Mouse (Mus musculus) adrenal gland, postnatal 10 days (tissue): ENCODE measurements around the gene Tmem203. TPM values are rescaled to one million over a fixed set of nuclear protein-coding genes. Genes with fewer than 3 reads are reported as not detected.
"Not testable (repeated sequence)": the region's sequence is repeated elsewhere in the genome, so short reads cannot be mapped to it uniquely, and the experiment has no call there.

Source experiments
- DNase-seq: peaks from one replicate; pipeline ENCODE4 v3.0.0; 2021; ENCODE audit warnings: mixed read lengths
- total RNA-seq, 2 experiments: library from RNA; stranded (reverse); gene quantifications; 2 replicates each; pipeline ENCODE4 v1.2.3; 2021

Gene Tmem203
- total RNA-seq, 2 experiments from 2014 or later: 27.7 to 31.0 TPM

GRCm38 (mm10) chr2:25234050-25234449, 21.2 kb upstream of the Tmem203 start, which contains the start of gene Slc34a3:
TSS of gene Slc34a3 (minus strand) at chr2:25234364.
- no peak for DNase-seq

DNA sequence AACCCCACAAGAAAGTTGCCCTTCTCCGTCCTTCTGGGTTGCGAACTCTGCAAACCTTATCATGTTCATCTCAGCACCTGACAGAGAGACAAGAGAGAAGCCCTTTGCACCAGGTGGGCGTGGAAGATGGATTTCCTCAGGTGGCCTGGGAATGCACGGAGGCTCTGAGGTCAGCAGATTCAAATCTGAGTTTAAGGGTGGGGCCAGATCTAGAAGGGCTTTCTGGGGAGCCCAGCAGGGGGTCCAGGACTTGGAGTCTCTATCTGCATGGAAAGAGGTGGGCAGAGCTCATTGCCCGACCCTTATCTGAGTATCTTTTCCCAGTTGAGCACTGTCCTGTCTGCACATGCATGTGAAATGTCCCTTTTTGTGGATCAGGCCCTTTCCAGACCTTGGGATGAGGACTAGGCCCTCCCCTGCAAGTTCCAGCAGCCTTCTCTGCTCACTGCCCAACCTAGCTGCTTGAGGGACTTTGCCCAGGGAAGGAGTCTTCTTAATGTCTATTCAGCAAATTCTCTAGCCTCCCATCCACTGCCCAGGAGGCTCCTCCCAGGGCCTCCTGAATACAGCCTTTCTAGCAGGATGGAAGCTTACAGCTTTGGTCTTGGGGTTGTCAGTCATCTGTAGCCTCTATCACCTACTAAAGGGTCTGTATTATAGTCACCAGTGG, 20.6 kb upstream of the Tmem203 start:
- no peak for DNase-seq

GRCm38 (mm10) chr2:25236614-25237013, 18.6 kb upstream of the Tmem203 start, which contains the start of gene Rnf224:
TSS of gene Rnf224 (minus strand) at chr2:25236787.
- DNase-seq: no peak

GRCm38 (mm10) chr2:25237522-25237921, 17.7 kb upstream of the Tmem203 start:
- DNase-seq: no peak

DNA sequence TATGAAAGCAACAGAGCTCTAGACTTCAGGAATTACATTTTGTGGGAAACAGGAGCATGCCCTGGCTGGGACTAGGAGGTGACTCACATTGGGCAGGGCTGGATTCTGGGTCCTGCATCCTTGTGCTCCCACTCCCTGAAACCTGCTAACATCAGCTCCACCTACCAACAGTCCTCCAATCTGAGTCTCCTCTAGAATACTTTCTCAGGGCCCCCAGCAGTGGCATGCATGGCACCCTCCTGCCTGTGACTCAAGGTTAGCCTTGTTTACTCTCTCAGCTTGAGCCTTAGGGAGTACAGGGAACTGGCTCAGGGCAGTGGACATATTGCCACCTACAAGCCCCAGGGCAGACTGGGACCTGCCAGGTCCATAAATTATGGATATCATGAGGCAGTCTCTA, 17.1 kb upstream of the Tmem203 start:
- no peak for DNase-seq

DNA sequence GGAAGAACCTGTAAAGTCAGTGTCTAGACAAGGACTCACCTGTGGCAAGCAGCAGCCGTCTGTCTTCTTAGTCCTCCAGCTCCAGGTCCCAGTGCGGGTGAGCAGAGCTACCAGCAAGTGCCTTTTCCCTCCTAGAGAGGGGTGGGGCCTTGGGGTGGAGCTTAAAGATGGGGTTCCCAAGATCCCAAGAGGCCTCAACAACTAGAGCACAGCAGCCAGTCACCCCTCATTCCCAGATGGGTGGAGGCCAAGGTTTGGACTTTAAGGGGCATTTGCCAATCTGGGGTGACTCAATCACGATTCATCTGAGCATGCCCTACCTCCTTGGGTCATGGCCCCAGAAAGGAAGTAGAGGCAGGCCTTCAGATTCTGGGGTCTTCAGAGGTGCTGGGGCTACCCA, 15.5 kb upstream of the Tmem203 start:
- no peak for DNase-seq

DNA sequence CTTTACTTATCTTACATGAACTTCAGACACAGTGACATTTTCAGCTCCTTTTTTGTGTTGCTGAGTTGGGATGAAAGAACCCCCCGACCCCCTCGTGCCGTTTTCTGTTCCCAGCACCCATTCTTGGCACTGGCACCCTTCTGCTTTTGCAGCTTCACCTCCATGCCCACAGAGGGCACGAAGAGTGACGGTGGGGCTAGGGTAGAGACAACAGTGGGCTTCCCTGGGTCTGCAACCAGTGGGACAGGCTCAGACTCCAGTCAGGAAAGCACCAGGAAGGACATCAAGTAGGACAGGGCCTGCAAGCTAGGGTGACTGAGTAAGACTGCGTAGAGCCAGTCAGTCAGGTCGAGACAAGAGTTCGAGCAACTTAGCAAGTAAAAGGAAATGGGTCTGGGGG, 14.9 kb upstream of the Tmem203 start:
- no peak for DNase-seq

- DNase-seq: peak; percentile 81
Measured at GRCm38 (mm10) chr2:25240723-25241437, 14.4 kb upstream of the Tmem203 start.

GRCm38 (mm10) chr2:25241438-25241775, 13.8 kb upstream of the Tmem203 start:
- DNase-seq: no peak

GRCm38 (mm10) chr2:25242101-25242506, 13.1 kb upstream of the Tmem203 start, which contains the start of the genes Rnf208 and Cysrt1:
TSS of gene Rnf208 (plus strand) at chr2:25242255.
TSS of gene Cysrt1 (minus strand) at chr2:25242452.
- DNase-seq: no peak

- DNase-seq: no peak
Measured at GRCm38 (mm10) chr2:25243342-25243741, 11.9 kb upstream of the Tmem203 start.

DNA sequence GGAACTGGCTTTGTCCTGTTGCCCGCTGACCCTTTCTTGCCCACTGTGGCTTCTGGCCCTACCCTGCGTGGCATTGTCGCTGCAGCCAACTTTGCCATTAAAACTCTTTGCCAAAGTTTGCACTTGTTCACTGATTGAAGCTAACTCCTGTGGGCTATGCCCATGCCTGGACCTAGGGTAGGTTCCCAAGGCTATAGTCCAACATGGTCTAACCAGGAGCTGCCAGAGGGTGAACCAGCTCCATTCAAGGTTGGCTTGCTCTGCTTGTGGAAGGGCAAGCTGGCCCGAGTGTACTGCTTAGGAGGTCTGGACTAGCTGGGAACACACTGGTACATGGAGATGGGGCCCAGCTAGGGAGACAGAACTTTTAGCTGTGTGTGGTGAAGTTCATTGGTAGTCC, 11.1 kb upstream of the Tmem203 start:
- DNase-seq: no peak

DNA sequence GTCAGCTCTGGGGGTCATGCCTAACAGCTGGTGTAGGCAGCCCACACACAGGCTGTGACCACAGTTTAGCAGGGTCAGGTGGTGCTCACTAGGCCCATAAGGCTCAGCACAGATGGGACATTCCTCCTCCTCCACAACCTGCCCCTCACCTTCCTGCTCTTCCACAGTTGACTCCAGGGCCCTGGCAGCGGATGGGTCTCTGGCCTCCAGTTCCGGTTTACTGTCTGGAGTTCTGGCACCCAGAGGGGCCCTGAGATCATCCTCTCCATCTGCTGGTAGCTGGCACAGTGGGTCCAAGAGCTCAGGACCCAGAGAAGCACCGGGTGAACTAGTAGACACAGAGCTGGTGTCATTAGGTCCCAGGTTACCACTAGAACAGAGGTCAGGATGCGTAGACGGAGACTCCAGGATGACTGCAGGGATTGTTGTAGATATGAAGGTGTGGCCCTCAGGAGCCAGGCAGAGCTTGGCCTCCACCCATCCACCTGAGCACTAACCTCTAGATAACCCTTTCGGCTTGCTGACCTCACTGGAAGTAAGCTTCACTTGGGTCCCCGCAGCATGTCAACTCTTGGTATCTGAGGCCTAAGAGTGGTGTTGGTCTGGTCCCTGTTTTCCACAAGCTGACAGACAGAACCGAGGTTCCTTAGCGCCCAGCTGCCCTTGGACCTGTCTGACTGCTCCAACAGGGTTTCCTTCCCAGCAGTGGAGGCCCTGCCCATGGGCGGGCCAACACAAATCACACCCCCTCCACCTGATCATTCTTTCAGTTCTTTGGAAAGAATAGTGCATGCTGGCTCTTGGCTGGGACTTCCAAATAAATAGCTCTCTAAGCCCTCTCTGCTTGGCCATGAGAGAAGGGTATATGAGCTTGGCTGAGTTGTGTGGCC, 8.8 kb upstream of the Tmem203 start, which contains the start of gene AL732309.1:
TSS of gene AL732309.1 (minus strand) at position 681 of the 890 bp plus-strand sequence.
- no peak for DNase-seq

DNA sequence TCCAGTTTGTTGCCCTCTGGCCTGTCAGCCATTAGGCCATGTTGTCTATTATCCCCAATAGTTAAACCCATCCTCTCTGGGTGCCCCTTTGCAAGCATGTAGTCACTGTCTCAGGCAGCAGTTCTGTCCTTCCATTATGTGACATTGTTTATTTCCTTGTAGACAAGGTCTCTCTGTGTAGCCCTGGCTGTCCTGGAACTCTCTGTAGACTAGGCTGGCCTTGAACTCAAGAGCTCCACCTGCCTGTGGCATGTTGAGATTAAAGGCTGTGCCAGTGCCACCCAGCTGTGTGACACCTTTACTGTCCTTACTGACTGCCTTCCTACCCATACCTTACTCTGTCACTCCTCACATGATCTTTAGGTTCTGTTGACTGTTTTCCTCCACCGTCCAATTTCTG, 2.9 kb upstream of the Tmem203 start:
- no peak for DNase-seq

DNA sequence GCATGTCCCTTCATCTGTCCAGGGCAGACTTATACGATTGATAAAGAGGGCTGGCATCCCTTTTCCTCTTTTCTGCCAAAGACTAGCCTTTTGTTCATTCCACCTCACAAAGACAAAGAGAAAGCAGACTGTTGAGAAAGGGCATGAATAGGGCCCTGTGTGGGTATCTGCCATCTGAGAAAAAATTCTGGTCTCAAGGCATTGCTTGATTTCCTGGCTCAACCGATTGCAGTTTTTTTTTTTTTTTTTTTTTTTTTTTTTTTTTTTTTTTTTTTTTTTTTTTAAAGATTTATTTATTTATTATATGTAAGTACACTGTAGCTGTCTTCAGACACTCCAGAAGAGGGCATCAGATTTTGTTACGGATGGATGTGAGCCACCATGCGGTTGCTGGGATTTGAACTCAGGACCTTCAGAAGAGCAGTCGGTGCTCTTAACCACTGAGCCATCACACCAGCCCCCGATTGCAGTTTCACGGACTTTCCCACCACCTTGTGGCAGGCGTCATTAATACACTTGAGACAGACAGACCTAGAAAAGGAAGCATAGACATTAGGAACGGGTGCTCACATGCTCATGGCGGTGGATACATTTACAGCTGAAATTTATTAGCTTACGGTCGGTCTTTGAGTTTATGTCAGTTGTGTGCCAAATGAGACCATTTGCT, 1.3 kb downstream of the Tmem203 start:
- DNase-seq: peak; percentile 61

- DNase-seq: not testable (repeated sequence)
Measured at GRCm38 (mm10) chr2:25257250-25257649, 2.0 kb downstream of the Tmem203 start.

DNA sequence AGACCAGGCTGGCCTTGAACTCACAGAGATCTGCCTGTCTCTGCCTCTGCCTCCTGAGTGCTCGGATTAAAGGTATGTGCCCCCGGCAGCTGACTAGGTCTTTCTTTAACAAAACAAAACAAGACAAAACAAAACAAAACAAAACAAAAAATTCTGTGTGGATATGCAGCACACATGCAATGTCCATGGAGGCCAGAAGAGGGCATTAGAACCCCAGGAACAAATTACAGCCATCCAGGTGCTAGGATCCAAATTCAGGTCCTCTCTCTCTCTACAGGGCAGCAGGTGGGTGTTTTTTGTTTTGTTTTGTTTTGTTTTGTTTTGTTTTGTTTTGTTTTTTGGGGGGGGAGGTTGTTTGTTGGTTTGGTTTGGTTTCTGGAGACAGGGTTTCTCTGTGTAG, 3.6 kb downstream of the Tmem203 start:
- no peak for DNase-seq

GRCm38 (mm10) chr2:25261870-25262269, 6.6 kb downstream of the Tmem203 start:
- no peak for DNase-seq

DNA sequence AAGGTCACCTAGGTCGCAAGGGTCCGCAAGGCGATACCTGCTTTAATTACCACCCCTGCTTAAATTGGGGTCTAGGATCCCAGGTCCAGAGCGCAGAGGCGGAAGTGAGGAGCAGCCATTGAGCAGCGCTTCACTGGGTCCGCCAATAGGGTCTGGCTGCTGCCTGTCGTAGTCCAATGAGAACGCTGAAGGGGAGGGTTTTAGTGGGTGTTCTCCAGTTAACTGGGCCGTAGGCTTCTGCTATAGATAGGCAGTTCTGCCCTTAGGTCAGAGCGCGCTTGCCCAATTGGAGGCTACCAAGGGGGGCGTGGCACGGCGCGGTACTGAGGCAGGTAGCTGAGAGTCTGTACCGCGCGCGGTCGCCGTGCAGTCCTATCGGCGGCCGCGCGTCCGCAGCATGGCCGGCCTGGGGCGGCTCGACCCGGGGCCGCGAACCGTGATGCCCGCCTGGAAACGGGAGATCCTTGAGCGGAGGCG, 7.1 kb downstream of the Tmem203 start, which contains the start of gene Tprn:
TSS of gene Tprn (plus strand) at position 328 of the 477 bp plus-strand sequence.
- DNase-seq: peak; percentile 96

- DNase-seq: peak; percentile 58
Measured at GRCm38 (mm10) chr2:25262795-25263622, 7.8 kb downstream of the Tmem203 start.
